Mouse (Mus musculus) liver, embryonic 14.5 days (tissue): ENCODE results near the gene Ccdc190.

ENCODE experiments used
- CTCF ChIP-seq: IDR thresholded peaks from 2 replicates; pipeline ENCODE4 v1.5.1; 2016; ENCODE audit warnings: antibody characterized with exemption, low read depth, control low read depth
- EP300 ChIP-seq: IDR thresholded peaks from 2 replicates; pipeline ENCODE4 v1.6.1; 2016; ENCODE audit warnings: antibody characterized with exemption, low read depth

- TF ChIP-seq CTCF (no peak), EP300 (no peak)
Measured at GRCm38 (mm10) chr1:169909163-169909562, 19.3 kb upstream of the Ccdc190 start.
